Mouse (Mus musculus): ENCODE measurements at regions not wholly inside any gene's neighbourhood (a gene's known extent, or its start where the extent isn't known, plus 50 kb on each side); places are given as distances from the start of the nearest gene placed in this dataset.

GRCm38 (mm10) chr6:12814972-12815770, 66.0 kb upstream of the Thsd7a start:
- TF ChIP-seq USF2 (conservative IDR thresholded peaks at IDR 0.05; ENCODE audit: low read depth, low read length) (no peak), CTCF (conservative IDR thresholded peaks at IDR 0.05 in 1 of 2, IDR thresholded peaks at IDR 0.05 in 1 of 2; ENCODE audit: low read depth in 2 of 2, low read length in 2 of 2) (no peak)
